Mouse (Mus musculus) lung, adult 18-20 months (tissue): ENCODE measurements around the gene Apoc4.

Experiments
- DNase-seq, 2 experiments: peaks; one replicate each; pipeline ENCODE4 v3.0.0; 2022; ENCODE audit warnings: mixed read lengths in 2 of 2

The Apoc4 gene

DNA sequence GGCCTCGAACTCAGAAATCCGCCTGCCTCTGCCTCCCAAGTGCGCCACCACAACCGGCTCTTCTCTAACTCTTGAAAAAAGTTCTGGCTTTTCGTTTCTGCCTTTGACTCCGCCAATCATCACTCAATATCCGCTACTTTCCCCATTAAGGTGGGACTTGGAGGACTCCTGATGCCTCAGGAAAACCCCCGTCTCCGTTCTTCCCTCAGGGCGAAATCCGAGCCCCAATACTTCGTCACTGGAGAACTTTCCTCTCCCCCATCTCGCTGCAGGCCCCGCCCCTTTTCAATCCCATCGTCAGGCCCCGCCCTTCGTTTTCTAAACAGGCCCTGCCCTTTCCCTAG lies 53.1 kb downstream of the Apoc4 start:
- DNase-seq = no peak
